Mouse (Mus musculus) cerebellum, postnatal 14 days (tissue): Measurements from ENCODE around the gene Hist1h1e.
A peak's percentile ranks its signal among the peaks of the same experiment; 100 is the strongest.

ENCODE experiments used
- DNase-seq, 2 experiments: peaks; one replicate each; pipeline ENCODE4 v3.0.0; 2021; ENCODE audit warnings: mixed read lengths in 2 of 2

Gene Hist1h1e

GRCm38 (mm10) chr13:23622175-23622671 is at the start of gene Hist1h1e:
Gene Hist1h1e, minus strand, starts transcription at chr13:23622558.
- DNase-seq, result peak; percentile 92 to 93

- DNase-seq, result no peak
Observed at GRCm38 (mm10) chr13:23662536-23662935, 40.2 kb upstream of the Hist1h1e start.

- no peak for DNase-seq
Observed at GRCm38 (mm10) chr13:23659636-23660366, 37.4 kb upstream of the Hist1h1e start.

GRCm38 (mm10) chr13:23630653-23631052 is 8.3 kb upstream of the Hist1h1e start:
- no peak for DNase-seq

- peak; percentile 41 to 60 for DNase-seq
Observed at GRCm38 (mm10) chr13:23622861-23623450, 598 bp upstream of the Hist1h1e start.

- DNase-seq, result peak; percentile 51 to 69
Observed at GRCm38 (mm10) chr13:23621532-23622174, 705 bp downstream of the Hist1h1e start.

GRCm38 (mm10) chr13:23620733-23621531 is 1.4 kb downstream of the Hist1h1e start, which contains the start of gene Hist1h2be:
Gene Hist1h2be, minus strand, starts transcription at chr13:23621124.
- DNase-seq, result peak; percentile 72 to 83

GRCm38 (mm10) chr13:23620056-23620732 is 2.2 kb downstream of the Hist1h1e start:
- DNase-seq, result no peak

GRCm38 (mm10) chr13:23611638-23612037 is 10.7 kb downstream of the Hist1h1e start:
- no peak for DNase-seq

GRCm38 (mm10) chr13:23610393-23610792 is 12.0 kb downstream of the Hist1h1e start:
- DNase-seq, result no peak

- DNase-seq, result no peak
Observed at GRCm38 (mm10) chr13:23609844-23610243, 12.5 kb downstream of the Hist1h1e start.

GRCm38 (mm10) chr13:23609209-23609608 is 13.1 kb downstream of the Hist1h1e start:
- DNase-seq, result no peak

GRCm38 (mm10) chr13:23605052-23605451 is 17.3 kb downstream of the Hist1h1e start:
- DNase-seq, result no peak

- no peak for DNase-seq
Observed at GRCm38 (mm10) chr13:23604452-23604851, 17.9 kb downstream of the Hist1h1e start.

- DNase-seq, result no peak
Observed at GRCm38 (mm10) chr13:23603182-23603699, 19.1 kb downstream of the Hist1h1e start.

- peak; percentile 85 to 88 for DNase-seq
Observed at GRCm38 (mm10) chr13:23597957-23598356, 24.4 kb downstream of the Hist1h1e start.

GRCm38 (mm10) chr13:23595622-23596372 is 26.6 kb downstream of the Hist1h1e start:
- DNase-seq, result no peak

GRCm38 (mm10) chr13:23595185-23595584 is 27.2 kb downstream of the Hist1h1e start:
- no peak for DNase-seq

- DNase-seq, result no peak
Observed at GRCm38 (mm10) chr13:23593051-23593770, 29.1 kb downstream of the Hist1h1e start.

GRCm38 (mm10) chr13:23592614-23593013 is 29.7 kb downstream of the Hist1h1e start:
- peak; percentile 71 to 79 for DNase-seq
